Mouse (Mus musculus) frontal cortex, postnatal 25 days (tissue): ENCODE measurements at regions not wholly inside any gene's neighbourhood (a gene's known extent, or its start where the extent isn't known, plus 50 kb on each side); places are given as distances from the start of the nearest gene placed in this dataset.
A peak's percentile ranks its signal among the peaks of the same experiment; 100 is the strongest.

Experiments
- DNase-seq, 2 experiments: peaks; one replicate each; pipeline ENCODE4 v3.0.0; 2022; ENCODE audit warnings: low spot score in 2 of 2

DNA sequence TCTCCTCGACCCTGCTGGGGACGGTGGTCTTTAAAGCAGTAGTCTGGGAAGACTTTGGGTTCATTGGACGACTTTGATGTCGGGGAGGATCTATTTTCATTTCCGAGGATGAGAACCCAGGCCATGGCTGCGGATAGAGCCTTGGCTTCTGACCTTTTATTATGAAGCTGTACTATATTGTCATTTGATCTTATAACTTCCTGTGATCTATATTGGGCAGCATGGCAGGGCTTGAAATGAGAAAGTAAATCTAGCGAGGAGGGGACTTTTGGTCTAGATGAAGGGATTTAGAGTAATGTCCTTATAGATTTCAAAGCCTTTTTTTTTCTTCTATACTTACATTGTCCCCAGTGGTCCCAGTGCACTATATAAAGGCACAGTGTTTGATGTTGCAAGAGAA is 172.8 kb upstream of the Stt3b start:
- no peak for DNase-seq

DNA sequence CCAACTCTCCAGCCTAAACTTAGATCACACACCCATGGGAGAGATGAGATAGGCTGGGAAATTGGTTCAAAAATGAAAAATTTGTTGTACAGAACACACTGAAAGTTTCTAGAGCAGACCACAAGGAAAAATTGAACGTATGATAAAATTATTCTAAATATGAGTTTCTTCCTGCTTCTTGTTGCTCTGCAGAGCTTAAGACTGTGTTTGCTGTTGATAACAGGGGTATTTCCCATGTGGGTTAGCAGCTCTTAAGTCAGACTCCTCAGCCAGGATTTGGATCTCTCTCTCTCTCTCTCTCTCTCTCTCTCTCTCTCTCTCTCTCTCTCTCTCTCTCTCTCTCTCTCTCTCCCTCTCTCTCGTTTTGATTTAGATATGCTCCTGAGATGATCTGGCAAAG is 173.5 kb upstream of the Stt3b start:
- DNase-seq: no peak

DNA sequence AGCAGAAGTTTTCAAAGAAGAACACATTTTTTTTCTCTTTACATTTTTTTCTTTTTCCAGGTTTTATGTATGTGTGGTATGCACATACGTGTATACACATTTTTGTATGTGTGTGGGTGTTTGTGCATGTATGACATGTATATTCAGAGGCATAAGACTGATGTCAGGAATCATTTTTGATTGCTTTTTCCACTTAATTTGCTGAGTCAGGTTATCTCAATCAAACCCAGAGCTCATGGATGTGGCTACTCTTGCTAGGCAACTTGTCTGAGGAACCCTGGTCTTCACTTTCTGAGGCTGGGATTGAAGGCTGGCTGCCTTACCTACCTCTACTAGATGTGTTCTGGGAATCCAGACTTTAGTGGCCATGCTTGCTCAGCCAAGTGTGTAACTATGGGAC is 174.2 kb upstream of the Stt3b start:
- DNase-seq: no peak

DNA sequence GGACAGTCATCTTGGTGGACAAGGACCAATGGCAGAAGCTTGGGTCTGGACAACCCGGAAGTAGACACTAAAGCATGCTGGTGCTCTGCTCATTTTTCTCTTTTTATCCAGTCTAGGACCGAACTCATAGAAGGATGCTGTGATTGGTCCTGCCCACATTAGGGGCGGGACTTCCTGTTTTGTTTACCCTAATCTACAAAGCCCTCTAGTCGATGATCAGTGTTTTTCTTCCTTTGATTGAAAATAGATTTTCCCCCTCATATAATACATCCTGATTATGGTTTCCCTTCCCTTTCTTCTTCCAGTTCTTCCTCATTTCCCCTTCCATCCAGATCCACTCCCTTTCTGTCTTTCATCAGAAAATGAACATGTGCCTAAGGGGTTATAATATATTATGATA is 175.0 kb upstream of the Stt3b start:
- no peak for DNase-seq

DNA sequence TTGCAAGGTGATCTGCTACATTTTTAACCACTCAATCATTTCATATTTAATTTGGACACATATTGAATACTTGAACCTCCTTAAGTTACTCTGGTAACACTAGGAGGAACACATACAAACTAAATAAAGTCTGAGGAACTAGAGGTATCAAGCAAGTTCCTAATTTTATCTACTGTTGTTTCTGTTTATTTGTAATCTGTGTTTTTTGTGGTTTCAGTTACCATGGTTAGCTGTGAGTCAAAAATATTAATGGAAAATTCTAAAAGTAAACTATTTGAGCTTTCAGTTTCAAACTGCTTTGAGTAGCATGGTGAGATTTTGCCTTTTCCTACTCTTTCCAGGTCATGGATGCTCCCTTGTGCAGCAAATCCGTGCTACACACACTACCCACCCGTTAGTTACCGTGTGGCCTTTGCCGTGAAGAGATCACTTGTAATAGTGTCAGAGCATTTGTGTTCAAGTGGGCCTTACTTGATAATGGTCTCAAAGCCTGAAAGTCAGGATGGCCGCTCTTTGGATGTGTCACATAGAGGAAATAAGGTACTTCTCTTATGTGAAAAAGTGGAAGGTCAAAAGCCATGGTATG is 177.0 kb upstream of the Stt3b start:
- no peak for DNase-seq

DNA sequence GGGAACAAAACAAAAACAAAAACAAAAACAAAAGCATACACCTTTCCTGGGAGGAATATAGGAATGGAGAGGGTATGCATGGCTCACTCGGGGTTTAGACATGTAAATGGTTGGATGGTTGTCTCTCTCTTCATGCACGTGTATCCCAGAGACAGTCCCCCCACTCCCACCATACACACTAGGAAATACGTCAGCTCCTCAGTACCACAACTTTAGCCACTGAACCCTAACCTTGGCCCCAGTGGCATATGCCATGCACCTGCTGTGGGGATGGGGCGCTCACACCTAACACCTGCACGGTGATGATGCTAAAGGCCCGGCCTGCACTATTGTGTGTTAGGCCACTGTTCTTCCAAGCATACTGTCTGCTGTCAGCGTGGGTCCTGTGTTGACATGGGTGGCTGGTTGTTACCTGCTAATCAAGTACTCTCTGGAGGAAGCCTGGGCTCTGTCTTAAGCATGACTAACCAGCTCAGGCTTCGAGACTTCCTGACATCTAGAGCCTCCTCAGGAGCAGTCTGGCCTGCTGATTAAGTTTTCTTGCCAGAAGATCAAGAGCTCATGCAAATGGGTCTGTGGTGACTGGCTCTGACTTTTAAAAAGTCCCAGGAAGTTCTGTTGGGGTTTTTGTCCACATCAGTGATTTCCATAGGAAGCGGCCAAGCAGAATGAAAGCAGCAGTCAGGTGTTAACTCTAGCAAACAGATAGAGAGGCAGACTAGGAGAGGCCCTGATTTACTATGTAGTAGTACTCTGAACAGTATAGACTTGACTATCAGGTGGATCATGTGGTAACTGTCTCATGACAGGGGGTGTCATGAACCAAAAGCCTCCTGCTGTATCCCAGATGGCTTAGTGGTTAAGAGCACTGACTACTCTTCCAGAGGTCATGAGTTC is 178.9 kb upstream of the Stt3b start:
- no peak for DNase-seq

DNA sequence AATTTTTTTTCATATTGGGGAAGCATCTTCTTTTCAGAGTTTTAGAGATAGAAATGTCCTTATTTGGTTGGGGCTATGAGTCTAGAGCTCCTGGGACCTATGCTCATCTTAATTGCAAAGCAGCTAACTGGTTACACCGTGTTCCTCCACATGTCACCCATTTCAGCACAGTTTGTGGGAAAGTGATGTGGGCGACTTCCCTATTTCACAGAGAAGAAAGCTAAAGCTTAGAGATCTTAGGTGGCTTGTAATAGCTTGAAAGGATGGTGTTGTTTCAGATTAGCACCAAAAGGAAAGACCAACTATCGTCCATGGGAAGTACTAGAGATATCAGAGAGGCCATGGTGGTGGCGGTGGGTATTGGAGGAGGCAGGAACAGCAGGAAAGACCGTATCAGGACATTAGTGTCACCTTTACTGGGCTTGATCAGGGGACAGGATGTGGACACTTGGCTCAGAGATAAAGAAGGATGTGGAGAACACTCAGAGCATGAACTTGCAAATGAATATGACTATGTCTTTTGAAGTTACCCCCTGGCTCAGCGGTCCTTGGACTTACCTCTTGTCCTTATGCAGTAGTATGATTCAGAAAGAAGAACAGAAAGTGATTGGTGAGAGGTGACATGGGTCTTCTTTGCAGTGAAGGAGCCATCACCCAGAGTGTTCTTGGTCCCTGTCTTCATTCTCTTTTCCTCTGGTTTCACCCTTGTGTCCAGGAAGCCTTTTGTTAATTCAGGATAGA is 182.4 kb upstream of the Stt3b start:
- peak in 1 of 2 experiments; percentile 7 for DNase-seq

DNA sequence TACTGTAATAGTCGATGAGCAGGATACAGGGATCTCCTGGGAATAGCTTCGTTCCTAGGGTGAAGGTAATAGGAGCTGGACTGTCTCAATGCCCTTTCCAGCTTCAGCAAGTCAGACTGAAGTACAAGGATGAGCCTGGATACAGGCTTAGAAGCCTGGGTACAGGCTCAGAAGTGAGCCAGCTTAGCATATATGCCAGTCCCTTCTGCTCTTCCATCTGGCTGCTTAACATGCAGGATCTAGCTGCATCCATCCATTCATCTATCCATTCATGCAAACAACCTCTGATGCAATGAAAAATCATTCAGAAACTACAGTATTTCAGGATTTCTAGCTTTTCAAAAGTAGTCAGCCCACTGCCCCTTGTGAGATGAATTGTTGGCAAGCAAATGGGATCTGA is 183.5 kb upstream of the Stt3b start:
- no peak for DNase-seq

DNA sequence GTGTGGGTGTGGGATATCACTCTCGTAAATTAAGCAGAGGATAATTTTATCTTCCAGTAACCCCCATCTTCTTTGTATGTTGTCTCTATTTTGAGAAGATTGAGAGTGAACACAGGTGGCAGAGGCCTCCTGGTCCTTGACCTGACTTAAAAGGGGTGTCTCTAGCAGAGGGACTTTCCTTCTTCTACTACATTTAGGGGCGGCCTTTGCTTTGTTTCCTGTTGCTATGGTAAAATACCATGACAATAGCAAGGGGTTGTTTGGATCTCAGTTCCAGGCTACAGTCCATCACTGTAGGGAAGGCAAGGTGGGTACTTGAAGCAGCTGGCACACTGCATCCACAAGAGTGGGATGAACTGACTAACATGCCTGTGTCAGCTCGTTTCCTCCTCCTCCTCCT is 189.3 kb upstream of the Stt3b start:
- no peak for DNase-seq

DNA sequence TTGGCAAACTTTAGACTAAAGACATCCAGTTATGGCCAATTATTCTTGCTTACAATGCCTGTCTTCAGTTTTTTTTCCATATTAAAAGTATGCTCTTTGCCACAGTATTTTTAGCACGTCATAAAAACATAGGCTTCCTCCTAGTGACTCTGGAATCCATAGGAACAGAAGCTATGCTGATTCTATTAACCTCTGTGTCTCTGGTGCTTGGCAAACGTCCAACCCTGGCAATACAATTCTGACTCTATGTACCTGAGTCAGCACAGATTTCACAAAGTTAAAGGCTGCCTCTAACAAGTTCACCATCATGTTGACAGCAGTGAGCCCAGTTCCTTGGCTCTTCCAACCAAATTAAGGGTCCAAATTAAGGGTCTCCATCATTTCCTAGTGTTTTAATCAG is 194.6 kb upstream of the Stt3b start:
- DNase-seq: no peak

DNA sequence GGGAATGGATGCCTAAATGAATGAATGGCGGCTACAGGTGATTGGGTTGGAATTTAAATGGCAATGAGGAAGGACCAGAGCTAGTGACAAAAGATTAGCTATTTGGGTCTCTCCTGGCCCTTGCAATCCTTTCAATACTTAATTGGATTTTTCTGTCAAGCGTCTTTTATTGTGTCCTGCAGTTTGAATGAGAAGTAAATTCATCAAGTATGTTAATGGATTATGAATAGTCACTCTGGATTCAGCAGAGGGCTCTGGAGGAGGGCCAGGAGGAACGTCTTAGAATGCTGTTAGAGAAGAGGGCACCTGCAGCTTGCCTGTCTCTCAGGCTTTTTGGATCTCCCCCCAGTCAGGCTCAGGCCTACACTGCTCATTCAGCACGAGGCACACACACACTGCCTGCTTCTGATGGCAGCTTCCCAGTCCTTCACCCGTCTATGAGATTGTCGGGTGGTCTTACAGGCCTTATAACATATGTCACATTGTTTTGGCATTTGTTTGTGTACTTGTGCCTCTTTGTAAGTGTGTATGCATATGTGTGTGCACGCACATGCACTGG is 197.0 kb upstream of the Stt3b start:
- DNase-seq: no peak

DNA sequence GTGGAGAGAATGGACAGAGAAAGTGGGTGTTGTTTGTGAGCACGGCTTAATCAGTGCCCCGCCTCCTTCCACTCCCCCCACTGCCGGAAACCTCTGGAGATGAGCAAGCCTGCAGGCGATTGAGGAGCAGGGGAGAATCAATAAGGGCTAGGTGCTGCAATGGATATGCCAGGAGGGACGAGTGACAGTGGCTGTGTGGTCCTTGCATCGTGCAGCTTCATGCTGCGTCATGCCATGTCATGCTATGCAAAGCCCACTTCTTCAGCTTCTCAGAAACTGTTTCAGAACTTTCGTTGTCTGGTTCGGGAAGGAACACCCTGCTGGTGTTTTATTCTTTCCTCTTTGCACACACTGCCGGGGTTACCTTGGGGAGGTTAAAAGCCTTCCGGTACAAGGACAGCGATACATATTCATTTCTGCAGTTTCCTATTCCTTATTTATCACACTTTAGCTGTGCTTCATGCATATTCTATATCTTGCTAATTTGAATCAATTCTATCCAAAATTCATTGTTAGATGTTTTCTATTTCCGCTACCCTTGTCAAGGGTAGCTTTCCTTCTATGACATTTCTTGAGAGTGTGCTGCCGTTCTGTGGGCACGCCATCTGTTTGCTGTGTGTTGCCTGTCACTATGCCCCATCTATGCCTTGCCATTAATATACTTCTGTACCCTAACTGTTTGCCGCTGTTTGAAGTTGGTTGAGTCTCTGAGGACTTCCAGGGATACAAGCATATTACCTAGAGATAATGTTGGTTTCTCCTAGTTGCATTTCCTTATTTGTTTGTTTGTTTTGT is 202.8 kb upstream of the Stt3b start:
- no peak for DNase-seq

DNA sequence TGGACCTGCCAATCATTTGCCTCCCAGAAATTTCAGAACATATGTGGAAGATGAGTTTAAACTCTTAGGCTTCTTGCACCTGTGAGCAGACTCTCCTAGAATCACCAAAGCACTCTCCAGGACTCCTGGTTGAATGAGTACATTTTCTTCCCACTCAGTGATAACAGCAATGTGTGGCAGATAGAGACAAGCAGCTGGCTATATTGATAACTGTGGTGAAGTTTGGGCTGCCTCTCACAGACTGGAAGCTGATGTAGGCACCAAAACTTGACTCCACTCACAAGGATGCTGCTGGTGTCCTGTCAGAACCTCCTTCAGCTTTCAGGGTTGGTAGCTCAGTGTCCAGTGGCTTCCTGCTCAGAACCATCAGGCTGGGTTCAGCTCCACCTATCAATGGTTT is 207.7 kb upstream of the Stt3b start:
- no peak for DNase-seq

DNA sequence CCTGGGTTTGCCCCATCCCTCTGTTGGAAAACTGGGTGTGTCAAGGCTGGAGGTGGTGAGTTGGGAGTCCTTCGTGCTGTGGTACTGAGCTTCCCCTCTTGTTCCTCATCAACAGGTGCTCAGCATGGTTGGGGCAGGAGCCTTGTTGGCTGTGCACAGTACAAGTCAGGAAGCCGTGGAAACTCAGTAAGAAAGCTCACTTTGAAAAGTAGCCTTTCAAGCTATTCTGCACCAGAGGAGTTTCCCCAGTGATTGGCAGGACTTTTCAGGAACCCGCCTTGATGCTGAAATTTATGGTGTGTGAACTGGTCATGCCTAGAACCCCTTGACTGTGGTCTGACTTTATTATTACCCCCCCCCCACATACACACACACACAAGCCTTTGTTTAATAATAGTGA is 213.9 kb upstream of the Stt3b start:
- no peak for DNase-seq

DNA sequence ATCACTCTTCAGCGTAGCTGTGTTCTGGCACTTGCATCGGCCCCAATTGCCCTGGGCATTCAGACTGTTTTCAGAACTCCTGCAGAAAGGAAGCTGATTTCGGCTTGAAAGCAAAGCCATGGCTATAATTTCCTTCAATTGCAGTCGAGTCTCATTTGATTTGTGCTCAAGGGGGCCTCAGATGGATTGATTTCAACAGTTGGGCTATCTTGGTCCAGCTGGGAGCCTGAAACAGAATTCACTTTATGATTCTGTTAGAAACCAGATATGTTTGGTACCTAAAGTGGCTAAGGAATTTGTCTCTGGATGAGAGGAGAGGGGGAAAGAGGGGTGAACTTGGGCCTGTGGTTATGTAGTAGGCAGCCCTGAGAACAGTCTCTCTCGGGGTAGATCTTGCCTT is 214.4 kb upstream of the Stt3b start:
- DNase-seq: no peak

DNA sequence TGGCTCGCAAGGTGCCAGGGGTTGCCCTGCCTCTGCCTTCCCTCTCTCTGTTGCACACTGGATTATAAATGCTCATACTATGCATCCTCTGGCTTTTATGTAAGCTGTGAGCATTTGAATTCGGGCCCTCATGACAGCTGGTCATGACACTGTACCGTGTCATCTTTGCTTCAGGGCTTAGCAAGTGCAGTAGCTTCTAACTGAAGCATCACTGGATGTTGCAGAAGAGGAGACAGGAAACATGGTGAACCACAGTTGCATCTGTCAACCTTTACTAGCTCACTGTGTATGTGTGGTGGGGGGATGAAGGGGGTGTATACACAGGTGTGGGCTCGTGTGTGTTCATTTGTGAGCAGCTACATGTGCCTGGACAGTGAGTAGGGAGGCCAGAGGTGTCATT is 216.1 kb upstream of the Stt3b start:
- no peak for DNase-seq

DNA sequence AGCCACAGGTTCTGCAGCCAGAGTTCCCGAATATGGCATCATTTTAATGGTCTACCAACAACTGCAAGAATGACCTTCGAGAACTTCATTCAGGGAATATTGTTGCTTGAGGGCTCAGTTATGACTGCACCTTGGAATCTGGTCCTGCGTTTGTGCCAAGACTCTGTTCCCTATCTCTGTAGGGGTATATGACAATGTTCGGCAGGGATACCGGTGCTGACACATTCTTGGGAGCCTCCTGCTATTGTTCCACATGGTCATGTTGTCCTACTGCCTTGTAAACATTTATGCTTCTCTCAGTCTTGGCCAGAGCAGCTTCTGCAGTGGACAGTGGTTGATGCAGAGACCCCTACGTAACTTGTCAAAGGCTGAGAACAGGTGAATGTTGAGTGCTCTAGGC is 216.8 kb upstream of the Stt3b start:
- no peak for DNase-seq

DNA sequence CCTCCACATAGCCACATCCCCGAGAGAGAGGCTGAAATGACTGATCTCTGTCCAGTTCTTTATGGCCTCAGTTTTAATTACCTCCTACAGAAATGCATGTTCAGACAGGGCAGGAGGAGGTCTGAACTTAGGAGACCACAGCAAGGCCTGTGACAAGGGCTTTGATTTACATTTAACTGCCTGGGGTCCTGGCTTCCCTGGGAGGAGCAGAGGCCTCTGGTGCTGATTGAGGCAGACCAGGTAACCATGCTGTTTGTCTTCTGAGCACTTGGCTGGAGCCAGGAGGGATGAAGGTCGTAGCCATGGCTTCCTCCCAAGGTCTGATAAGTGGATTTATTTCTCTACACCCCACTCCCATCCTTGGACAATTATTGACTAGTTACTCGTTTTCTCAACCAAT is 224.0 kb upstream of the Stt3b start:
- no peak for DNase-seq

DNA sequence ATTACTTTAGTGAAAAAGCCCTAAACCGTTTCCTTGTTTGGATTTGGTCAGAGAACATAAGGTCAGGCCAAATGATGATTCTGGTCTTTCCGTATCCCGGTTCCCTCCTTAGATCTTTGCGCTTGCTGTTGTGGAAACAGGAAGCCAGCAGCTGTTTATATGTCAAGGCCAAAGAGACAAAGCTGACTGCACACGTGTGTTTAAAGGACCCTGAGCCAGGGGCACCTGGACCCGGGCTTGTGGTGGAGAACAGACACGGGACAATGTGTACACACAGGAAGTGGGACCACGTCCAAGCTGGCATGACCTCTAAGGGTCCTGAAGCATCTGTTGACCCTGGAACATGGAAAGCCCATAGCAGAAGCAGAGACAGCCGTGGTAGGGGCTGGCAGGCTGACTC is 233.4 kb upstream of the Stt3b start:
- DNase-seq: no peak

DNA sequence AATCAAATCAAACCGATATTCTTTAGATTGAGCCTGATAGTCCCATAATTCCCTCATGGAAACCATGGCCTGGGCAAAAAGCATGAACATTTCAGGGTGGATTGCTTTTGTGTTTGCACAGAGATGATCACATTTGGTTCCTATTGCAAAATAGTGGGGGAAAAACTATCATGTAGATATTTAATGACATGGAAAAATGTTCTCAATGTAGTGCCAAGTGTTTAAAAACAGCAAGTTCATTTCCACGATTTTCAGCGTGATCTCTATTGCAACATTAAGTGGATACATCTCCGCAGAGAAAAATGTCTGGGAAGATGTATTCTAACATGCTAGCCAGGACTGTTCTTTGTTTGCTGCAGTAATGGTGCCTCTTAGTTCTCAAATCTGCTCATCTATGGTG is 235.0 kb upstream of the Stt3b start:
- DNase-seq: no peak

DNA sequence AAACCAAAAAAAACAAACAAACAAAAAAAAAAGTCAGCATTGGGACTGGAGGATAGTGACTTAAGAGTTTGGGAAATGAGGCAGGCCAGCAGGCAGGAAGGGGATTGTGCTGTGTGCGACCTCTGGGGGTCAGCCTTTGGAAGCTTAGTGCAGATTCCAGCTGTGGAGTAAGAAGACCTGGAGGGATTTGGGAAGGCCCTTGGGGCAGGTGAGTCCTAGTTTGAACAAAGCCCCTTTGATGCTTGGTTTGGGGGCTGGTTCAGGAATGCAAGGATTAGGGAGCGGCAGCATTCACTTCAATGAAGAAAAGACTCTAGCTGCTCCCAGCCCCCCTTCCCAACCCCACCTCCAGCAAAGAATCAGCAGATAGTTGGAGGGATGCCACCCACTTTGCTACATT is 235.6 kb upstream of the Stt3b start:
- no peak for DNase-seq
